Mouse (Mus musculus): Measurements from ENCODE around the gene Hist1h3f. TPM values are rescaled to one million over a fixed set of nuclear protein-coding genes. Genes with fewer than 3 reads are reported as not detected.
"Not testable (repeated sequence)": the region's sequence is repeated elsewhere in the genome, so short reads cannot be mapped to it uniquely, and the experiment has no call there.

Gene Hist1h3f
- polyA plus RNA-seq, 1 experiment = 6.3 TPM

GRCm38 (mm10) chr13:23572218-23573033 lies 28.6 kb downstream of the Hist1h3f start:
- TF ChIP-seq GATA1 (IDR thresholded peaks at IDR 0.05; ENCODE audit: low read length) = no peak

GRCm38 (mm10) chr13:23573898-23574524 lies 30.2 kb downstream of the Hist1h3f start, which contains the start of the genes Hist1h2bf and Hist1h2ad:
Hist1h2bf (minus strand) TSS chr13:23574196.
Hist1h2ad (plus strand) TSS chr13:23574381.
- TF ChIP-seq GATA1 (IDR thresholded peaks at IDR 0.05; ENCODE audit: low read length) = not testable (repeated sequence)

- no peak for TF ChIP-seq GATA1 (IDR thresholded peaks at IDR 0.05; ENCODE audit: low read length)
Measured at GRCm38 (mm10) chr13:23575271-23575851, 31.5 kb downstream of the Hist1h3f start, which contains the start of gene Hist1h3d. Hist1h3d (plus strand) TSS chr13:23575763.

GRCm38 (mm10) chr13:23576351-23576881 lies 32.6 kb downstream of the Hist1h3f start:
- TF ChIP-seq GATA1 (IDR thresholded peaks at IDR 0.05; ENCODE audit: low read length) = no peak

- TF ChIP-seq GATA1 (IDR thresholded peaks at IDR 0.05; ENCODE audit: low read length) = no peak
Measured at GRCm38 (mm10) chr13:23576906-23577639, 33.2 kb downstream of the Hist1h3f start.

- TF ChIP-seq GATA1 (IDR thresholded peaks at IDR 0.05; ENCODE audit: low read length) = no peak
Measured at GRCm38 (mm10) chr13:23577835-23578234, 34.0 kb downstream of the Hist1h3f start.

GRCm38 (mm10) chr13:23581408-23582218 lies 37.8 kb downstream of the Hist1h3f start, which contains the start of gene Hist1h4d:
Hist1h4d (plus strand) TSS chr13:23581598.
- no peak for TF ChIP-seq GATA1 (IDR thresholded peaks at IDR 0.05; ENCODE audit: low read length)

- TF ChIP-seq GATA1 (IDR thresholded peaks at IDR 0.05; ENCODE audit: low read length) = no peak
Measured at GRCm38 (mm10) chr13:23582219-23583056, 38.6 kb downstream of the Hist1h3f start.

GRCm38 (mm10) chr13:23583387-23584068 lies 39.7 kb downstream of the Hist1h3f start:
- no peak for TF ChIP-seq GATA1 (IDR thresholded peaks at IDR 0.05; ENCODE audit: low read length)

GRCm38 (mm10) chr13:23584331-23584730 lies 40.5 kb downstream of the Hist1h3f start:
- TF ChIP-seq GATA1 (IDR thresholded peaks at IDR 0.05; ENCODE audit: low read length) = no peak

GRCm38 (mm10) chr13:23585029-23585441 lies 41.2 kb downstream of the Hist1h3f start:
- TF ChIP-seq GATA1 (IDR thresholded peaks at IDR 0.05; ENCODE audit: low read length) = no peak

- TF ChIP-seq GATA1 (IDR thresholded peaks at IDR 0.05; ENCODE audit: low read length) = no peak
Measured at GRCm38 (mm10) chr13:23586099-23586939, 42.5 kb downstream of the Hist1h3f start.

Measured in G1E-ER4 (cell line).